9 mouse cellular contexts compared by ENCODE assay signal in genomic region chr11:80208465-80208859, GRCm38 (mm10). TPM values are rescaled to one million over a fixed set of nuclear protein-coding genes. Genes with fewer than 3 reads are reported as not detected.
DNase-seq lines count a peak whose midpoint lies in the region; ATAC-seq and TF ChIP-seq lines count a peak whose summit lies in the region.
"Had no signal": no experiment of that assay in that cellular context is flagged by ENCODE, and none has a peak within 500 bp of the region (broad histone marks: within the 10 kb centered on the region; RNA-seq: fewer than 3 reads in every experiment).

No protein-coding gene starts in this region.

- no peak overlapping the region for H3K9ac ChIP-seq in heart, postnatal 0 days (replicated peaks; ENCODE audit: low read depth, low read length)
- H3K9ac ChIP-seq in intestine, postnatal 0 days (ENCODE audit: low read depth, low read length), result no peak overlapping the region
- no peak overlapping the region; the same call in 1 of the 2 replicates for H3K9ac ChIP-seq in midbrain, postnatal 0 days (replicated peaks; ENCODE audit: low read length, poor library complexity, severe bottlenecking)

- 0 out of 2 replicates have a peak, but pooled peaks have one; percentile 16 for TF ChIP-seq EP300 in heart, postnatal 0 days (IDR thresholded peaks at IDR 0.05; ENCODE audit: low read depth)

- intact Hi-C loops in heart, postnatal 36 days (cut with DNase I), result loop anchor here (2.0 to 5.0 kb wide), 2 partner anchors 68 to 174 kb away; partner anchors contain the start of gene Zfp207
- intact Hi-C loops in left cerebral cortex, postnatal 4 days (cut with DNase I), result no loop called here

- no peak for DNase-seq in heart, postnatal 0 days (ENCODE audit: low spot score)
- DNase-seq in heart, postnatal 36 days, result no peak
- no peak for DNase-seq in midbrain, postnatal 0 days (ENCODE audit: low spot score)
- no peak for DNase-seq in layer of hippocampus, adult 9-11 months
- DNase-seq in embryo, embryonic 10.5 days (ENCODE audit: low spot score), result no peak
- DNase-seq in left cerebral cortex, postnatal 4 days, result no peak

- no peak for ATAC-seq in heart, postnatal 0 days (ENCODE audit: insufficient read depth, low read depth)
- 0 out of 2 replicates have a peak, but pooled peaks have one; percentile 11 for ATAC-seq in intestine, postnatal 0 days
- peak; percentile 34; the same call in 1 of the 2 replicates for ATAC-seq in midbrain, postnatal 0 days (ENCODE audit: low FRiP score)

- no peaks in the 10 kb centered on the region for H3K9me3 ChIP-seq in heart, postnatal 0 days (replicated peaks; ENCODE audit: control insufficient read depth, low read length)
- H3K9me3 ChIP-seq in erythroblast, embryonic 14.5 days (ENCODE audit: control insufficient read depth, low read length), result no peaks in the 10 kb centered on the region
- H3K9me3 ChIP-seq in intestine, postnatal 0 days (ENCODE audit: control insufficient read depth), result no peaks in the 10 kb centered on the region
- H3K9me3 ChIP-seq in midbrain, postnatal 0 days (ENCODE audit: low read length), result no peaks in the 10 kb centered on the region

- WGBS in heart, postnatal 0 days, result 35% methylated on average over 7 of the region's 7 CpGs
- whole genome bisulfite sequencing in intestine, postnatal 0 days, result 39% methylated on average over 7 of the region's 7 CpGs
- 36% methylated on average over 7 of the region's 7 CpGs for WGBS in midbrain, postnatal 0 days

- no peaks in the 10 kb centered on the region for H3K27me3 ChIP-seq in heart, postnatal 0 days (ENCODE audit: control insufficient read depth, insufficient read depth, low read length)
- peaks cover 2% of the 10 kb centered on the region; the same call in 1 of the 2 replicates for H3K27me3 ChIP-seq in erythroblast, embryonic 14.5 days (ENCODE audit: control insufficient read depth)
- H3K27me3 ChIP-seq in intestine, postnatal 0 days (replicated peaks; ENCODE audit: control insufficient read depth, insufficient read depth, low read length), result no peaks in the 10 kb centered on the region
- H3K27me3 ChIP-seq in midbrain, postnatal 0 days (ENCODE audit: insufficient read depth, low read length), result no peaks in the 10 kb centered on the region
- H3K27me3 ChIP-seq: CH12.LX had no signal

- no peaks in the 10 kb centered on the region for H3K36me3 ChIP-seq in heart, postnatal 0 days (replicated peaks; ENCODE audit: control insufficient read depth, insufficient read depth, low read length)
- H3K36me3 ChIP-seq in erythroblast, embryonic 14.5 days (ENCODE audit: control insufficient read depth), result peaks cover 7% of the 10 kb centered on the region
- peaks cover 4% of the 10 kb centered on the region; the same call in 1 of the 2 replicates for H3K36me3 ChIP-seq in intestine, postnatal 0 days (ENCODE audit: control insufficient read depth, insufficient read depth)
- H3K36me3 ChIP-seq in midbrain, postnatal 0 days (ENCODE audit: insufficient read depth, low read length), result no peaks in the 10 kb centered on the region

- H3K4me3 ChIP-seq in heart, postnatal 0 days (ENCODE audit: low read depth, low read length), result no peak overlapping the region
- H3K4me3 ChIP-seq in erythroblast, embryonic 14.5 days (replicated peaks), result peak overlapping the region; percentile 90
- no peak overlapping the region for H3K4me3 ChIP-seq in intestine, postnatal 0 days (ENCODE audit: low read depth, low read length)
- H3K4me3 ChIP-seq in midbrain, postnatal 0 days (ENCODE audit: low read depth, low read length), result peak overlapping the region; percentile 98

- no peak for TF ChIP-seq CTCF in heart, postnatal 0 days (IDR thresholded peaks at IDR 0.05; ENCODE audit: low read depth)
- no peak for TF ChIP-seq CTCF in intestine, postnatal 0 days (IDR thresholded peaks at IDR 0.05; ENCODE audit: low read depth)
- TF ChIP-seq CTCF in midbrain, postnatal 0 days (IDR thresholded peaks at IDR 0.05), result no peak

- H3K4me1 ChIP-seq in heart, postnatal 0 days (ENCODE audit: control insufficient read depth, insufficient read depth), result peaks cover 10% of the 10 kb centered on the region
- peaks cover 31% of the 10 kb centered on the region for H3K4me1 ChIP-seq in erythroblast, embryonic 14.5 days (ENCODE audit: control insufficient read depth)
- H3K4me1 ChIP-seq in intestine, postnatal 0 days (replicated peaks; ENCODE audit: control insufficient read depth, insufficient read depth, low read length), result 0 out of 2 replicates have a peak, but pooled peaks cover 4% of the 10 kb centered on the region
- peaks cover 6% of the 10 kb centered on the region; the same call in 1 of the 2 replicates for H3K4me1 ChIP-seq in midbrain, postnatal 0 days (ENCODE audit: insufficient read depth, low read length)

- H3K4me2 ChIP-seq in heart, postnatal 0 days (ENCODE audit: low read depth, low read length), result no peak overlapping the region
- H3K4me2 ChIP-seq in intestine, postnatal 0 days (replicated peaks; ENCODE audit: low read depth), result no peak overlapping the region
- 0 out of 2 replicates have a peak overlapping the region, but pooled peaks have one; percentile 4 for H3K4me2 ChIP-seq in midbrain, postnatal 0 days (ENCODE audit: low read depth, low read length, poor library complexity, severe bottlenecking)

- H3K27ac ChIP-seq in heart, postnatal 0 days (ENCODE audit: low read depth), result no peak overlapping the region
- no peak overlapping the region for H3K27ac ChIP-seq in intestine, postnatal 0 days (ENCODE audit: low read depth, low read length)
- peak overlapping the region; percentile 92; the same call in 1 of the 2 replicates for H3K27ac ChIP-seq in midbrain, postnatal 0 days (ENCODE audit: low read depth, low read length)

RNA-seq across cellular contexts. Expression of gene Rhot1, which starts 0.4 kb away (rescaled TPM):
- 77.3 and 89.3 TPM in 2 replicates for total RNA-seq in heart, postnatal 0 days (2014; rRNA removed; ENCODE audit: low replicate concordance)
- polyA plus RNA-seq in heart, postnatal 0 days (2015; fragmentation: Nextera tagmentation; extraction: Ambion mirVana), result 48.8 and 53.8 TPM in 2 replicates
- total RNA-seq in heart, postnatal 36 days (2021), result 10 to 100 TPM; 62.5 to 63.0 TPM
- polyA plus RNA-seq in erythroblast, embryonic 14.5 days (2012), result 0.09 and 0.19 TPM in 2 replicates
- polyA plus RNA-seq in intestine, postnatal 0 days (2015; fragmentation: Nextera tagmentation; extraction: Ambion mirVana), result 20.7 and 21.3 TPM in 2 replicates
- 69.5 and 74.9 TPM in 2 replicates for total RNA-seq in midbrain, postnatal 0 days (2014; rRNA removed)
- 55.1 and 56.1 TPM in 2 replicates for polyA plus RNA-seq in midbrain, postnatal 0 days (2015; fragmentation: Nextera tagmentation; extraction: Ambion mirVana)
- total RNA-seq in left cerebral cortex, postnatal 4 days (2021), result 10 to 100 TPM; 64.9 to 65.2 TPM

RNA-seq across cellular contexts. Expression of gene Rnf135, which starts 24.8 kb away (rescaled TPM):
- total RNA-seq in heart, postnatal 0 days (2014; rRNA removed; ENCODE audit: low replicate concordance), result 6.2 and 10.2 TPM in 2 replicates
- polyA plus RNA-seq in heart, postnatal 0 days (2015; fragmentation: Nextera tagmentation; extraction: Ambion mirVana), result 11.7 and 12.9 TPM in 2 replicates
- total RNA-seq in heart, postnatal 36 days (2021), result 1 to 10 TPM; 5.3 to 5.8 TPM
- 0.03 TPM in 1 of 2 replicates, not detected in the other for polyA plus RNA-seq in erythroblast, embryonic 14.5 days (2012)
- polyA plus RNA-seq in intestine, postnatal 0 days (2015; fragmentation: Nextera tagmentation; extraction: Ambion mirVana), result 8.9 and 9.1 TPM in 2 replicates
- total RNA-seq in midbrain, postnatal 0 days (2014; rRNA removed), result 3.0 and 3.7 TPM in 2 replicates
- polyA plus RNA-seq in midbrain, postnatal 0 days (2015; fragmentation: Nextera tagmentation; extraction: Ambion mirVana), result 3.3 and 4.2 TPM in 2 replicates
- total RNA-seq in left cerebral cortex, postnatal 4 days (2021), result 1 to 10 TPM; 1.6 to 1.7 TPM

RNA-seq across cellular contexts. Expression of gene Adap2, which starts 54.6 kb away (rescaled TPM):
- total RNA-seq in heart, postnatal 0 days (2014; rRNA removed; ENCODE audit: low replicate concordance), result 17.0 and 20.0 TPM in 2 replicates
- 2.1 and 3.0 TPM in 2 replicates for polyA plus RNA-seq in heart, postnatal 0 days (2015; fragmentation: Nextera tagmentation; extraction: Ambion mirVana)
- total RNA-seq in heart, postnatal 36 days (2021), result 10 to 100 TPM; 11.6 to 16.6 TPM
- polyA plus RNA-seq in erythroblast, embryonic 14.5 days (2012), result not detected in 2 replicates
- polyA plus RNA-seq in intestine, postnatal 0 days (2015; fragmentation: Nextera tagmentation; extraction: Ambion mirVana), result 11.7 and 11.9 TPM in 2 replicates
- total RNA-seq in midbrain, postnatal 0 days (2014; rRNA removed), result 5.7 and 11.2 TPM in 2 replicates
- polyA plus RNA-seq in midbrain, postnatal 0 days (2015; fragmentation: Nextera tagmentation; extraction: Ambion mirVana), result 4.0 and 4.2 TPM in 2 replicates
- total RNA-seq in left cerebral cortex, postnatal 4 days (2021), result 1 to 10 TPM; 3.0 to 5.0 TPM
- total RNA-seq: CH12.LX had no signal

Comparison
In these comparisons a context has a peak if more than half of its experiments do, and no peak if none do; other contexts are left out.
1. H3K4me3 ChIP-seq: peak in erythroblast, embryonic 14.5 days (single experiment) and midbrain, postnatal 0 days (single experiment); none in heart, postnatal 0 days (single experiment) and intestine, postnatal 0 days (single experiment).